Mouse (Mus musculus) cerebellum, adult 2 months (tissue): ENCODE data around the gene Tmed6.

Experiments
- CTCF ChIP-seq: fragments of 200-500 bp; IDR thresholded peaks from 2 replicates; pipeline ENCODE4 v1.5.1; 2011; ENCODE audit warnings: low read depth, mild to moderate bottlenecking, control low read depth, low read length, moderate library complexity, borderline replicate concordance; ENCODE audit not compliant: insufficient read depth
- POLR2A ChIP-seq: fragments of 200-500 bp; IDR thresholded peaks from 2 replicates; pipeline ENCODE4 v1.6.1; 2011; ENCODE audit warnings: low read length, control low read depth, borderline replicate concordance; ENCODE audit not compliant: insufficient read depth

DNA sequence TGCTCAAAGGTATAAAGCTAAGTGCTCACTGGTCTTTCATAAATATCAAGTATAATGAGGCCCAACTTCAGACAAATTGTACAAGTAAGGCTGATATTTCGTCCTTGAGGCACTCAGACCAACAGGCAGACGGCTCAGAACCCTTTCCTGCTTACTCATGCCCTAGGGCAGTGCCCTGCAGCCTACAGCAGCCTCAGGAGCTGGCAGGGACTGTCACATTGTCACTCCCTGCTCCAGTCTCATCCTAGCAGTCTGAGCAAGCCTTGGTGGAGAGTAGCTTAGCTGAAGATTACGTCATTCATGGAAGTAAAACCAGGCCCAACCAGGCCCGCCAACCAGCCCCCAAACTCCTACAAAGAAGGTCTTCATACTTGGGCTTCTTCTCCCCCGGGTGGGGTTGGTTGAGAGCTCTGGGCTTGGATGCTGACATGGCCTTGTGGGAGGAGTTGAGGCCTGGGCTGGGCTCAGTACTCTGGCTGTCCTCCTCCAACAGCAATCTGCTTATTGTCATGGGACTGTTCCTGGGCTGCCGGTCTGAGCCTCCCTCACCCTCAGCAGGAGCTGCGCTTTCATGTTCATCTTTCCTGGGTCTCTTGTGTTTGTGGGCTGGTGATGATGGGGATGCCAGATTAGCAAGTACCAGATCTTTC lies 10.9 kb upstream of the Tmed6 start:
- no peak for TF ChIP-seq CTCF
- TF ChIP-seq POLR2A = no peak
